Mouse (Mus musculus) neural tube, embryonic 13.5 days (tissue): ENCODE data around the gene Tle3. TPM values are rescaled to one million over a fixed set of nuclear protein-coding genes. Genes with fewer than 3 reads are reported as not detected.
A peak's percentile ranks its signal among the peaks of the same experiment; 100 is the strongest.

Experiments used
- ATAC-seq: fragments of 200-750 bp; cut with Nextera tagmentation; 2 replicates; pipeline ENCODE4 v1.8.0; 2017; ENCODE audit warnings: low read depth, mild to moderate bottlenecking, moderate TSS enrichment, moderate library complexity
- H3K27ac ChIP-seq: fragments of 300-500 bp; sonication (generic); replicated peaks from 2 replicates; pipeline ENCODE4 v1.5.1; 2015; ENCODE audit warnings: moderate library complexity, mild to moderate bottlenecking, inconsistent platforms
- H3K27me3 ChIP-seq: fragments of 300-500 bp; sonication (generic); 2 replicates; pipeline ENCODE4 v1.6.1; 2015; ENCODE audit warnings: mild to moderate bottlenecking, inconsistent platforms
- H3K36me3 ChIP-seq: fragments of 300-500 bp; sonication (generic); 2 replicates; pipeline ENCODE4 v1.6.1; 2015; ENCODE audit warnings: mild to moderate bottlenecking, inconsistent platforms
- H3K4me1 ChIP-seq: fragments of 300-500 bp; sonication (generic); replicated peaks from 2 replicates; pipeline ENCODE4 v1.6.1; 2015; ENCODE audit warnings: inconsistent platforms
- H3K4me2 ChIP-seq: fragments of 300-500 bp; sonication (generic); 2 replicates; pipeline ENCODE4 v1.6.1; 2015; ENCODE audit warnings: inconsistent platforms, mild to moderate bottlenecking, moderate library complexity
- H3K4me3 ChIP-seq: fragments of 300-500 bp; sonication (generic); 2 replicates; pipeline ENCODE4 v1.5.1; 2015; ENCODE audit warnings: mild to moderate bottlenecking, inconsistent platforms
- H3K9ac ChIP-seq: fragments of 300-500 bp; sonication (generic); 2 replicates; pipeline ENCODE4 v1.6.1; 2015; ENCODE audit warnings: moderate library complexity, mild to moderate bottlenecking, inconsistent platforms
- H3K9me3 ChIP-seq: fragments of 300-500 bp; sonication (generic); 2 replicates; pipeline ENCODE4 v1.6.1; 2016; ENCODE audit warnings: inconsistent platforms
- WGBS: fragments of 180-500 bp; shearing (Covaris S2); methylation state at CpG from one replicate; pipeline ENCODE4 v1.1.7; 2015; 5-methylcytosine and 5-hydroxymethylcytosine counted together
- polyA plus RNA-seq: library from polyadenylated mRNA; unstranded; fragments of >200 nt; fragmentation: Nextera tagmentation; extraction: Ambion mirVana; gene quantifications from 2 replicates; pipeline ENCODE4 v1.2.1, GENCODE M21; 2015

The Tle3 gene
- 31.1 and 33.7 TPM in 2 replicates for polyA plus RNA-seq

- H3K9ac ChIP-seq: peak within 1 kb of the TSS; percentile 99
- WGBS: under 1% methylated on average over 35 of the region's 35 CpGs
- peak; percentile 70 for ATAC-seq
These were observed at the start of gene Tle3 for GRCm38 (mm10) chr9:61371755-61372509. TSS of gene Tle3 (plus strand) at chr9:61372366.

DNA sequence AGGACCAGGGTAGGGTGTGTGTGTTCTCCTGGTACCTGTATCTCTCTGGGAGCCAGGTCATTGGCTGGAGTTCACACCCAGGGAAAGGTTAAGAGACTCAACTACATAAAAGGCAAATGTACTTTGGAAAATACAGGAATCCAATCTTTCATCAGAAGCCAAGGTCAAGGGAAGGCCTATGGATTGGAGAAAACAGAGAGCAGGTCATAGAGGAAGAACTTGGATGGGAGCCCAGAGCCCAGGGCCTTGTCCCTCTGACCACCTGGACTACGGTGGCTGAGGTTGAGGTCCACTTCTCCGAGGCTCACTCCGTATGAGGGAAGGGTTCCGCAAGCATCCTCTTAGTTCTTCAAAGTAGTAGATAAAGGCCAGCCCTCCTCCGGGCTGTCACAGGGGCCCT is 48.9 kb upstream of the Tle3 start:
- Histone ChIP-seq H3K4me1 (peaks cover 59% of the 10 kb centered on the region), H3K4me2 (no peak overlapping the region), H3K9me3 (no peaks in the 10 kb centered on the region), H3K9ac (no peak overlapping the region), H3K36me3 (no peaks in the 10 kb centered on the region), H3K27ac (no peak overlapping the region), H3K27me3 (peaks cover 17% of the 10 kb centered on the region), H3K4me3 (no peak overlapping the region)
- ATAC-seq: no peak
- WGBS: 89% methylated on average over 5 of the region's 5 CpGs

More at GRCm38 (mm10) chr9:61371755-61372509, at the start of gene Tle3:
- H3K9me3 ChIP-seq: no peaks in the 10 kb centered on the region
- H3K27me3 ChIP-seq: peaks cover 4% of the 10 kb centered on the region; the same call in 1 of the 2 replicates
- peak within 1 kb of the TSS; percentile 96 for H3K27ac ChIP-seq
- peaks cover 69% of the 10 kb centered on the region for H3K4me1 ChIP-seq
- H3K4me2 ChIP-seq: peak within 1 kb of the TSS; percentile 85
- peak within 1 kb of the TSS; percentile 92 for H3K4me3 ChIP-seq
- H3K36me3 ChIP-seq: no peaks in the 10 kb centered on the region

DNA sequence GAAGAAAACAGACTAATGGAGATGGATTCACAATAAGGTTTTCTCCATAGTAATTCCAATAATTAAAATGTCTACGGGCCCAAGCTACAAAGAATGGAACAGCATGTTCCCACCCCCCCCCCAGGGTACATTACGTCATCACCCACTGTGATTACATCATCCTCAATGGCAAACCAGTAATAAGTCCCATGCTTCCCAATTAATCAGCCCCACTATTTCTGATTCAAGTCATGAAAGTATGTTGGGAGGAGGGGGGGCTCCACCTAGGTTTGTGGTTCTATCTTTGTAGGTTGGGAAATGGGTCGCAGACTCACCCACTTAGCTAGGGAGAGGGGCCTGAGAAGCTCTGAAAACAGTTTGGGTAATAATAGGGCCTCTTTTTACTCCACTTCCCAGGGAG is 48.3 kb upstream of the Tle3 start:
- WGBS: 18% methylated on average over 3 of the region's 3 CpGs
- no peak for ATAC-seq
- H3K4me2 ChIP-seq: no peak overlapping the region
- H3K27me3 ChIP-seq: peaks cover 24% of the 10 kb centered on the region
- peaks cover 56% of the 10 kb centered on the region for H3K4me1 ChIP-seq
- peak overlapping the region; percentile 22 for H3K9ac ChIP-seq
- peak overlapping the region; percentile 53 for H3K27ac ChIP-seq
- no peaks in the 10 kb centered on the region for H3K36me3 ChIP-seq
- no peak overlapping the region for H3K4me3 ChIP-seq
- H3K9me3 ChIP-seq: no peaks in the 10 kb centered on the region

DNA sequence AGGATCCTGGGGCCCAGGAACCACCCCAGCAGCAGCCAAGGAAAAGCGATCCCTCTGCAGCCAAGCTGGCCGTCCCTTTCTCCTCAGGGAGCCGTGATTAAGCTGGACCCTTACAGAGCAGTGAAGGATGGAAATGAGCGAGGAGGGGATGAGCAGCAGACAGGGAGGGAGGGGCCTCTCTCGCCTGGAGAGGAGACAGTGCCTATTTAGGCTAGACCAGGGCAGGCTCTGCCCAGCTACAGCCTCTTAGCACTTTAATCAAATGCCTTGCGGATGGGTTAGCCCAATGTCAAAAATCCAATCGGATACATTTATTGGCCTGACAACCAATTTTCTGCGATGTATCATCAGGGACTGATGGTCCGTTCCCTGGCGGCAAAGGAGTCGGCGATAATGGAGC is 47.8 kb upstream of the Tle3 start:
- WGBS: 9% methylated on average over 12 of the region's 12 CpGs
- Histone ChIP-seq H3K27me3 (peaks cover 24% of the 10 kb centered on the region), H3K4me1 (peaks cover 53% of the 10 kb centered on the region), H3K9me3 (no peaks in the 10 kb centered on the region), H3K4me2 (no peak overlapping the region), H3K9ac (peak overlapping the region; percentile 22), H3K36me3 (no peaks in the 10 kb centered on the region), H3K27ac (peak overlapping the region; percentile 53), H3K4me3 (no peak overlapping the region)
- 0 out of 2 replicates have a peak, but pooled peaks have one; percentile 38 for ATAC-seq

- no peak overlapping the region for H3K4me2 ChIP-seq
- no peak overlapping the region for H3K4me3 ChIP-seq
- WGBS: 50% methylated on average over 2 of the region's 2 CpGs
- peaks cover 30% of the 10 kb centered on the region for H3K27me3 ChIP-seq
- H3K27ac ChIP-seq: no peak overlapping the region
- H3K9ac ChIP-seq: no peak overlapping the region
- no peaks in the 10 kb centered on the region for H3K9me3 ChIP-seq
- no peaks in the 10 kb centered on the region for H3K36me3 ChIP-seq
- peaks cover 46% of the 10 kb centered on the region for H3K4me1 ChIP-seq
- ATAC-seq: no peak
These were observed 47.2 kb upstream of the Tle3 start for GRCm38 (mm10) chr9:61325012-61325411.

DNA sequence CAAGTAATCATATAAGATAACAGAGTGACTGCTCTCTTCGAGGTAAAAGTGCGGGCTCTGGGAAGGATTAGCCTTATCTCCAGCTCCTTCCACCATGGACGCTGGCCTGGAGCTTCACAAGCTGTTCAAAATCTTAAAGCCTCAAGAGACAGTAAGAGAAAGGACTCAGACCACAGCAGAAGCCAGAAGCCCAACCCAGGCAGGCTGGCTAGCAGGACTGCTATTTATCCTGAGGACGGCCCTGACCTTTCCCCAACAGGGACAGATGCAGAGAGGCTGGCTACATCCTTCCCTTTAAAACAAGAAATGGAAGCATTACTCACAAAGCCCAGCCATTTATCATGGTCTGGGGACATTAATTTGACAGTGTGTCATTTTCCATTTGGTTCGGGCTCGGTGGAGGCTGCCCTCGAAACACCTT is 46.2 kb upstream of the Tle3 start:
- H3K27ac ChIP-seq: 0 out of 2 replicates have a peak overlapping the region, but pooled peaks have one; percentile 3
- no peak for ATAC-seq
- peaks cover 40% of the 10 kb centered on the region for H3K4me1 ChIP-seq
- no peaks in the 10 kb centered on the region for H3K9me3 ChIP-seq
- 21% methylated on average over 7 of the region's 7 CpGs for WGBS
- H3K4me2 ChIP-seq: no peak overlapping the region
- H3K27me3 ChIP-seq: peaks cover 30% of the 10 kb centered on the region
- no peaks in the 10 kb centered on the region for H3K36me3 ChIP-seq
- 0 out of 2 replicates have a peak overlapping the region, but pooled peaks have one; percentile 6 for H3K9ac ChIP-seq
- no peak overlapping the region for H3K4me3 ChIP-seq

GRCm38 (mm10) chr9:61326922-61327321 is 45.2 kb upstream of the Tle3 start:
- no peak overlapping the region for H3K9ac ChIP-seq
- H3K4me3 ChIP-seq: no peak overlapping the region
- no peak for ATAC-seq
- H3K36me3 ChIP-seq: no peaks in the 10 kb centered on the region
- peaks cover 25% of the 10 kb centered on the region for H3K27me3 ChIP-seq
- no peak overlapping the region for H3K4me2 ChIP-seq
- H3K27ac ChIP-seq: no peak overlapping the region
- peaks cover 40% of the 10 kb centered on the region for H3K4me1 ChIP-seq
- 53% methylated on average over 8 of the region's 8 CpGs for WGBS
- no peaks in the 10 kb centered on the region for H3K9me3 ChIP-seq

DNA sequence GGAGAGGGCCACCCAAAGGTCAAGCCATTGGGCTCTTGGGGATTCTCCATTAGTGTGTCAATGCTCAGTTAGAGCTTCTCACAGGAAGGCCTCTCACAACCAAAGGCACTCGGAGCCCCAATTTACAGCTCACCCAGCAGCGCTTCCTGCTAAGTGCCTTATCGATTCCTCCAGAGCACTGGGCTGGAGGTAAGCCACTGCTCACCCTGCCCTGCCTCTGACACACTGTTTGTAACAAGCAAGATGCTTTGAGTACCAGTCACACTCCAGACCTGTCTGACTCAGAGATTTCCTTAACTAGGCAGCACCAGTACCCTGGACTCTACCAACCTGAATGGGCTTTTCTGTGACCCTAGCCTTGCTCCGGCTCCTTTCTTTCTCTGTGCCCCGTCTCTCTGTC is 44.0 kb upstream of the Tle3 start:
- no peak overlapping the region for H3K27ac ChIP-seq
- H3K27me3 ChIP-seq: peaks cover 25% of the 10 kb centered on the region
- no peak overlapping the region for H3K4me2 ChIP-seq
- 64% methylated on average over 5 of the region's 5 CpGs for WGBS
- H3K4me3 ChIP-seq: no peak overlapping the region
- peaks cover 39% of the 10 kb centered on the region for H3K4me1 ChIP-seq
- no peaks in the 10 kb centered on the region for H3K9me3 ChIP-seq
- H3K36me3 ChIP-seq: no peaks in the 10 kb centered on the region
- no peak overlapping the region for H3K9ac ChIP-seq
- no peak for ATAC-seq

- H3K9ac ChIP-seq: no peak overlapping the region
- WGBS: 91% methylated on average over 9 of the region's 9 CpGs
- H3K4me1 ChIP-seq: peaks cover 19% of the 10 kb centered on the region
- H3K9me3 ChIP-seq: no peaks in the 10 kb centered on the region
- no peak overlapping the region for H3K27ac ChIP-seq
- no peak for ATAC-seq
- H3K36me3 ChIP-seq: no peaks in the 10 kb centered on the region
- no peak overlapping the region for H3K4me2 ChIP-seq
- no peak overlapping the region for H3K4me3 ChIP-seq
- H3K27me3 ChIP-seq: peaks cover 41% of the 10 kb centered on the region
These were observed 41.4 kb upstream of the Tle3 start for GRCm38 (mm10) chr9:61330747-61331146.

DNA sequence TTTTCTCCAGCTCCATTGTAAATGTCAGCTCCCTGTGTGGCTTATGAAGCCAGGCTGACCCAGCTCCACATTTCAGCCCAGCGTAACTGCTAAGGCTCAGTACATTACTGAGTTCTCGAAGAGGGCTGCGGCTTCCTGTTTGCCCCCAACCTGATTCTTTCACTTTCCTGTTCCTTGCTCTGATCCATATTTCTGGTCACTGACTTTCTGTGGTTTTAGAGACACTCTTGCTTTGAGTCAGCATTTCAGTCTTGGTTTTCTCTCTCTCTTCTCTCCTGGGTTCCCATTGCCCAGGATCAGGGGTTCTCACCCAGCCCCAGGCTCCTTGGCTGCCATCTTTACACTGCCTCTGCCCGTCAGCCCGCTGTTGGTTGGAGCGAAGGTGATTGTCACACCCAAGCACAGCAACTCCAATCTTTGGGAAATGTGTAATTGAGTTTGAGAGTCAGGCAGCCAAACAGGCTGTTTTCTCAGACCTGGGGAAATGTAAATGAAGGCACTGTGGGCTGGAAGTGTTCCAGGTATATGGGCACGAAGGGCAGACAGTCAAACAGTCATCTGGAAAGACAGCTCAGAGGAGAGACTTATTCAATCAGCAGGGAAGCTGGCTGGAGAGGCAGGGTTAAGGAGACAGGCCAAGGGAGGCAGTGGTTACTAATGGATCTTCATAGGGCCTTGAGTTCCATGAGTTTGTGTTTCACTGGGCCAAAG is 39.8 kb upstream of the Tle3 start:
- peaks cover 53% of the 10 kb centered on the region for H3K27me3 ChIP-seq
- WGBS: 84% methylated on average over 7 of the region's 7 CpGs
- no peak for ATAC-seq

DNA sequence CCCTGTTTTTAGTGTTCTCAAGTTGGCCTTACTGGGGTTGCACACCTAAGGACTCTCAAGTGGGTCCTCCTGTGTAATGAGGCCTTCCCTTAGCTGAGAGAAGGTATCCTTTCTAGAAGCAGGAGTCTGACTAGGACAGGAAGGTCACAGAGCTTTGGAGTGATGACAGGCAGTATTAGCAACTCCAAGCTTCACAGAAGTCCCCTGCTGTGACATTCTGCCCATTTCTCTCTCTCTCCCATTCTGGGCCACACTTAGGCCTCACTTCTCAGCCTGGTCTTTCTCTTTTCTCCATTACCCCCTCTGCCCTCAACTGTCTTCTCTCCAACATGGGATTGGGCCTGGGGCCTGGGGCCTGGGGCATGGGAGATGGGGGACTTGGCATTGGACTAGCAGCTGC is 36.0 kb upstream of the Tle3 start:
- no peak overlapping the region for H3K9ac ChIP-seq
- no peak for ATAC-seq
- no peak overlapping the region for H3K4me3 ChIP-seq
- no peaks in the 10 kb centered on the region for H3K36me3 ChIP-seq
- peaks cover 35% of the 10 kb centered on the region for H3K4me1 ChIP-seq
- no peaks in the 10 kb centered on the region for H3K9me3 ChIP-seq
- peaks cover 72% of the 10 kb centered on the region for H3K27me3 ChIP-seq
- no peak overlapping the region for H3K27ac ChIP-seq
- no peak overlapping the region for H3K4me2 ChIP-seq

More for the DNA sequence above, 39.8 kb upstream of the Tle3 start:
- Histone ChIP-seq H3K27ac (no peak overlapping the region), H3K4me3 (no peak overlapping the region), H3K4me2 (no peak overlapping the region), H3K9ac (no peak overlapping the region), H3K4me1 (peaks cover 18% of the 10 kb centered on the region), H3K36me3 (no peaks in the 10 kb centered on the region), H3K9me3 (no peaks in the 10 kb centered on the region)
